Mouse (Mus musculus) retina, postnatal 7 days (tissue): ENCODE results near the gene Tssk3.
"Not testable (repeated sequence)": the region's sequence is repeated elsewhere in the genome, so short reads cannot be mapped to it uniquely, and the experiment has no call there.

ENCODE experiments used
- DNase-seq: peaks from one replicate; pipeline ENCODE4 v3.0.0-alpha.2; 2012; ENCODE audit warnings: low read depth, low spot score

Gene Tssk3

GRCm38 (mm10) chr4:129500607-129501566, 10.1 kb upstream of the Tssk3 start:
- DNase-seq: peak; percentile 38

GRCm38 (mm10) chr4:129500017-129500416, 9.2 kb upstream of the Tssk3 start:
- DNase-seq: no peak

GRCm38 (mm10) chr4:129498941-129499340, 8.1 kb upstream of the Tssk3 start:
- no peak for DNase-seq

- no peak for DNase-seq
Observed at GRCm38 (mm10) chr4:129496631-129497030, 5.8 kb upstream of the Tssk3 start.

- peak; percentile 42 for DNase-seq
Observed at GRCm38 (mm10) chr4:129495672-129496562, 5.1 kb upstream of the Tssk3 start.

- no peak for DNase-seq
Observed at GRCm38 (mm10) chr4:129494681-129495080, 3.9 kb upstream of the Tssk3 start.

- no peak for DNase-seq
Observed at GRCm38 (mm10) chr4:129481090-129481489, 9.7 kb downstream of the Tssk3 start.

GRCm38 (mm10) chr4:129479863-129480262, 11.0 kb downstream of the Tssk3 start:
- no peak for DNase-seq

- no peak for DNase-seq
Observed at GRCm38 (mm10) chr4:129476047-129476446, 14.8 kb downstream of the Tssk3 start.

GRCm38 (mm10) chr4:129464286-129464815, 26.5 kb downstream of the Tssk3 start:
- DNase-seq: no peak

- no peak for DNase-seq
Observed at GRCm38 (mm10) chr4:129463097-129464059, 27.4 kb downstream of the Tssk3 start.

GRCm38 (mm10) chr4:129462118-129462517, 28.7 kb downstream of the Tssk3 start:
- DNase-seq: no peak

- peak; percentile 100 for DNase-seq
Observed at GRCm38 (mm10) chr4:129461183-129461960, 29.4 kb downstream of the Tssk3 start, which contains the start of gene Bsdc1. Gene Bsdc1, plus strand, starts transcription at chr4:129461581.

- no peak for DNase-seq
Observed at GRCm38 (mm10) chr4:129460827-129461182, 30.0 kb downstream of the Tssk3 start.

GRCm38 (mm10) chr4:129459726-129460125, 31.1 kb downstream of the Tssk3 start:
- no peak for DNase-seq

- DNase-seq: not testable (repeated sequence)
Observed at GRCm38 (mm10) chr4:129457311-129457710, 33.5 kb downstream of the Tssk3 start.

- DNase-seq: peak; percentile 32
Observed at GRCm38 (mm10) chr4:129456126-129456525, 34.7 kb downstream of the Tssk3 start.

GRCm38 (mm10) chr4:129455265-129455664, 35.6 kb downstream of the Tssk3 start:
- DNase-seq: peak; percentile 82

GRCm38 (mm10) chr4:129451471-129452169, 39.2 kb downstream of the Tssk3 start:
- DNase-seq: no peak
